Mouse (Mus musculus) ES-Bruce4 (cell line): ENCODE results near the gene Slc25a48. TPM values are rescaled to one million over a fixed set of nuclear protein-coding genes. Genes with fewer than 3 reads are reported as not detected.

Experiments used
- H3K27ac ChIP-seq: 2 replicates; pipeline ENCODE4 v1.5.1; 2012; ENCODE audit warnings: low read length, inconsistent platforms; ENCODE audit not compliant: insufficient read depth
- H3K27me3 ChIP-seq: 2 replicates; pipeline ENCODE4 v1.6.1; 2012; ENCODE audit warnings: mild to moderate bottlenecking, low read length, inconsistent platforms; ENCODE audit not compliant: control insufficient read depth, poor library complexity, insufficient read depth, severe bottlenecking
- H3K36me3 ChIP-seq: 2 replicates; pipeline ENCODE4 v1.6.1; 2012; ENCODE audit warnings: inconsistent platforms, mild to moderate bottlenecking, low read length, moderate library complexity; ENCODE audit not compliant: control insufficient read depth, poor library complexity, insufficient read depth, severe bottlenecking
- H3K4me1 ChIP-seq: one replicate; pipeline ENCODE4 v1.8.1; 2011; ENCODE audit warnings: low read length; ENCODE audit not compliant: control insufficient read depth, insufficient read depth
- H3K4me3 ChIP-seq: 2 replicates; pipeline ENCODE4 v1.5.1; 2011; ENCODE audit warnings: low read depth, mild to moderate bottlenecking, low read length
- H3K9ac ChIP-seq: 2 replicates; pipeline ENCODE4 v1.6.1; 2012; ENCODE audit warnings: low read depth, mild to moderate bottlenecking, inconsistent platforms; ENCODE audit not compliant: poor library complexity, severe bottlenecking
- H3K9me3 ChIP-seq: replicated peaks from 2 replicates; pipeline ENCODE4 v1.6.1; 2012; ENCODE audit warnings: mild to moderate bottlenecking, low read length, inconsistent platforms; ENCODE audit not compliant: control insufficient read depth, poor library complexity, insufficient read depth, severe bottlenecking
- CTCF ChIP-seq: IDR thresholded peaks from one replicate; pipeline ENCODE4 v1.8.1; 2011; ENCODE audit warnings: low read depth, low read length
- EP300 ChIP-seq: IDR thresholded peaks from 2 replicates; pipeline ENCODE4 v1.6.1; 2011; ENCODE audit warnings: low read depth, low read length; ENCODE audit not compliant: insufficient read depth
- POLR2A ChIP-seq: IDR thresholded peaks from one replicate; pipeline ENCODE4 v1.8.1; 2011; ENCODE audit warnings: low read length; ENCODE audit not compliant: insufficient read depth
- polyA plus RNA-seq: library from polyadenylated mRNA; stranded (reverse); fragments of >200 nt; gene quantifications from 2 replicates; pipeline ENCODE4 v1.2.4, GENCODE M21; 2011; ENCODE audit warnings: low read depth; ENCODE audit not compliant: missing spikeins, insufficient read depth, insufficient read length

The Slc25a48 gene
- polyA plus RNA-seq, 1 experiment, result 0.42 TPM

- H3K9ac ChIP-seq, result no peak overlapping the region
- H3K27ac ChIP-seq, result no peak overlapping the region
- H3K9me3 ChIP-seq, result no peaks in the 10 kb centered on the region
- no peak overlapping the region for H3K4me3 ChIP-seq
- H3K4me1 ChIP-seq, result no peaks in the 10 kb centered on the region
- TF ChIP-seq POLR2A, result no peak
- no peaks in the 10 kb centered on the region for H3K36me3 ChIP-seq
- H3K27me3 ChIP-seq, result no peaks in the 10 kb centered on the region
Measured at GRCm38 (mm10) chr13:56462791-56463190, 24.6 kb downstream of the Slc25a48 start.

GRCm38 (mm10) chr13:56463261-56463660 is 25.1 kb downstream of the Slc25a48 start:
- Histone ChIP-seq H3K4me3 (no peak overlapping the region), H3K4me1 (no peaks in the 10 kb centered on the region), H3K27ac (no peak overlapping the region), H3K9ac (no peak overlapping the region), H3K9me3 (no peaks in the 10 kb centered on the region), H3K27me3 (no peaks in the 10 kb centered on the region), H3K36me3 (no peaks in the 10 kb centered on the region)
- TF ChIP-seq POLR2A (no peak), CTCF (no peak), EP300 (no peak)

- no peaks in the 10 kb centered on the region for H3K27me3 ChIP-seq
- no peak overlapping the region for H3K4me3 ChIP-seq
- no peaks in the 10 kb centered on the region for H3K36me3 ChIP-seq
- no peak overlapping the region for H3K27ac ChIP-seq
- H3K9ac ChIP-seq, result no peak overlapping the region
- no peaks in the 10 kb centered on the region for H3K9me3 ChIP-seq
- TF ChIP-seq CTCF (no peak), EP300 (no peak), POLR2A (no peak)
- H3K4me1 ChIP-seq, result no peaks in the 10 kb centered on the region
Measured at GRCm38 (mm10) chr13:56463750-56464149, 25.6 kb downstream of the Slc25a48 start.

- no peaks in the 10 kb centered on the region for H3K36me3 ChIP-seq
- no peak overlapping the region for H3K4me3 ChIP-seq
- H3K27ac ChIP-seq, result no peak overlapping the region
- no peaks in the 10 kb centered on the region for H3K9me3 ChIP-seq
- no peaks in the 10 kb centered on the region for H3K27me3 ChIP-seq
- H3K4me1 ChIP-seq, result no peaks in the 10 kb centered on the region
- no peak overlapping the region for H3K9ac ChIP-seq
- no peak for TF ChIP-seq POLR2A
- no peak for TF ChIP-seq EP300
- TF ChIP-seq CTCF, result no peak
Measured at GRCm38 (mm10) chr13:56467786-56468185, 29.6 kb downstream of the Slc25a48 start.

DNA sequence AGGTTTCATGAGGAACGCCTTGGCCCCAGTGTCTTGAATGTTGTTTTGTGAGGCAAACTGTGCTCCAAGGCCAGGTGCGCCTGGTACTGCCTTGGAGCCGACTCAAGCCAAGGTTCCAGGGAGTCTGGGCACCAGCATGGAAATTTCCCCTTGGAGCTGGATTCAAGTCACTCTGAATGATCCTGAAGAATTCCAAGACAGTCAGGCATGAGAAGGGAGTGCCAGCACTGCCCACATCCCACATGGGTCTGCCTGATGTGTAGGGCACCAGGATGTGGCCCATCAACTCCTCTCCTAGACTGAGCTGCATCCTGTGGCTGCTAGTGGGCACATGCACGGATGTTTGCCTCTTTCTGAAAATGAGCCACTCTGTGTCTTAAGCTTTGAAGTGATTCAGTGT is 30.4 kb downstream of the Slc25a48 start:
- no peaks in the 10 kb centered on the region for H3K36me3 ChIP-seq
- no peaks in the 10 kb centered on the region for H3K4me1 ChIP-seq
- TF ChIP-seq CTCF (no peak), EP300 (no peak), POLR2A (no peak)
- no peak overlapping the region for H3K27ac ChIP-seq
- H3K4me3 ChIP-seq, result no peak overlapping the region
- no peak overlapping the region for H3K9ac ChIP-seq
- H3K9me3 ChIP-seq, result no peaks in the 10 kb centered on the region
- no peaks in the 10 kb centered on the region for H3K27me3 ChIP-seq

DNA sequence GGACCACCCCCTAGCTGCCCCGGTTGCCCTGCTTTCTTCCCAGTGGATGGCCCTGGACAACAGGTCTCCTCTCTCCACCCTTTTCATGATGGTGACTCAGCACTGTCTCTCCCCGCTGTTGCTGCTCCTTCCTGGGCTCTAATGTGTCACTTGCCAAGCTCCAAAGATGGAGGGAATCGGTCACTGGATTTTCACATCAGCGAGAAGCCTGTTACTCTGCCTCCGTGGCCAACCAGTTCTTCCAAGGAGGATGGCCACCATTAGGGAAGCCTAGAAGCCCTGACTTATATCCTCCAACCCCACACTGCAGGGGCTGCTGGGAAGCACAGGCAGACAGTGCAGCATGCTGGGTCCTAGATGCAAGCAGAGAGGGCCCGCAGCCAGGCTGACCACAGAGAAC is 33.1 kb downstream of the Slc25a48 start:
- TF ChIP-seq POLR2A (no peak), EP300 (no peak), CTCF (no peak)
- Histone ChIP-seq H3K27me3 (no peaks in the 10 kb centered on the region), H3K9me3 (no peaks in the 10 kb centered on the region), H3K36me3 (no peaks in the 10 kb centered on the region), H3K4me3 (no peak overlapping the region), H3K27ac (no peak overlapping the region), H3K9ac (no peak overlapping the region), H3K4me1 (no peaks in the 10 kb centered on the region)

GRCm38 (mm10) chr13:56471951-56472350 is 33.8 kb downstream of the Slc25a48 start:
- no peaks in the 10 kb centered on the region for H3K4me1 ChIP-seq
- H3K27me3 ChIP-seq, result no peaks in the 10 kb centered on the region
- H3K9ac ChIP-seq, result no peak overlapping the region
- TF ChIP-seq POLR2A (no peak), CTCF (no peak), EP300 (no peak)
- no peak overlapping the region for H3K4me3 ChIP-seq
- H3K27ac ChIP-seq, result no peak overlapping the region
- H3K36me3 ChIP-seq, result no peaks in the 10 kb centered on the region
- H3K9me3 ChIP-seq, result no peaks in the 10 kb centered on the region
